ENCODE assay signal across 31 mouse cellular contexts in genomic region chr2:104200211-104200610, GRCm38 (mm10).
DNase-seq lines count a peak whose midpoint lies in the region; ATAC-seq and TF ChIP-seq lines count a peak whose summit lies in the region.
"Had no signal": no experiment of that assay in that cellular context is flagged by ENCODE, and none has a peak within 500 bp of the region (broad histone marks: within the 10 kb centered on the region; RNA-seq: fewer than 3 reads in every experiment).

No protein-coding gene starts in this region.

- no peak for TF ChIP-seq CTCF in kidney, postnatal 0 days (IDR thresholded peaks at IDR 0.05; ENCODE audit: low read depth)

- ATAC-seq in embryonic facial prominence, embryonic 11.5 days (replicated peaks; ENCODE audit: insufficient number of reproducible peaks, low FRiP score, low TSS enrichment, low read depth), result no peak
- no peak for ATAC-seq in kidney, postnatal 0 days (replicated peaks; ENCODE audit: low FRiP score, low read depth)
- no peak for ATAC-seq in embryonic facial prominence, embryonic 12.5 days (ENCODE audit: insufficient number of reproducible peaks, insufficient read depth, low FRiP score, low TSS enrichment)
- no peak for ATAC-seq in midbrain, embryonic 13.5 days
- ATAC-seq in midbrain, embryonic 14.5 days (ENCODE audit: low FRiP score, low TSS enrichment), result no peak
- ATAC-seq: CD4-positive, CD25-positive, alpha-beta regulatory T cell, adult 4 months; forebrain, embryonic 13.5 days; forebrain, embryonic 16.5 days; hindbrain, embryonic 16.5 days; intestine, embryonic 16.5 days; Patski had no signal

- no peak overlapping the region for H3K4me3 ChIP-seq in embryonic facial prominence, embryonic 11.5 days (ENCODE audit: low read depth, low read length)
- H3K4me3 ChIP-seq in embryonic facial prominence, embryonic 10.5 days, result no peak overlapping the region
- no peak overlapping the region for H3K4me3 ChIP-seq in kidney, postnatal 0 days (replicated peaks; ENCODE audit: low read depth, low read length)
- no peak overlapping the region for H3K4me3 ChIP-seq in ES-E14 (ENCODE audit: insufficient read depth in 1 of 2, low read depth in 1 of 2, low read length in 2 of 2, poor library complexity in 1 of 2, severe bottlenecking in 1 of 2)
- H3K4me3 ChIP-seq in embryonic facial prominence, embryonic 12.5 days, result no peak overlapping the region
- H3K4me3 ChIP-seq in midbrain, embryonic 13.5 days (replicated peaks), result no peak overlapping the region
- H3K4me3 ChIP-seq in midbrain, embryonic 14.5 days (replicated peaks; ENCODE audit: low read depth, low read length), result no peak overlapping the region
- H3K4me3 ChIP-seq: embryonic facial prominence, embryonic 13.5 days; forebrain, embryonic 10.5 days; forebrain, embryonic 13.5 days; heart, embryonic 12.5 days; heart, embryonic 15.5 days; hindbrain, embryonic 10.5 days; hindbrain, embryonic 13.5 days had no signal

- no peaks in the 10 kb centered on the region for H3K9me3 ChIP-seq in embryonic facial prominence, embryonic 11.5 days (replicated peaks; ENCODE audit: control insufficient read depth, low read length)
- no peaks in the 10 kb centered on the region for H3K9me3 ChIP-seq in embryonic facial prominence, embryonic 10.5 days
- H3K9me3 ChIP-seq in kidney, postnatal 0 days (replicated peaks; ENCODE audit: low read length), result no peaks in the 10 kb centered on the region
- H3K9me3 ChIP-seq in ES-E14 (ENCODE audit: control insufficient read depth, insufficient read depth, low read depth, low read length), result no peaks in the 10 kb centered on the region
- H3K9me3 ChIP-seq in embryonic facial prominence, embryonic 12.5 days, result no peaks in the 10 kb centered on the region
- no peaks in the 10 kb centered on the region for H3K9me3 ChIP-seq in midbrain, embryonic 13.5 days
- H3K9me3 ChIP-seq in midbrain, embryonic 14.5 days (ENCODE audit: control insufficient read depth, low read length), result no peaks in the 10 kb centered on the region
- H3K9me3 ChIP-seq: embryonic facial prominence, embryonic 13.5 days; forebrain, embryonic 10.5 days; forebrain, embryonic 13.5 days; G1E; heart, embryonic 12.5 days; heart, embryonic 15.5 days; hindbrain, embryonic 10.5 days; hindbrain, embryonic 13.5 days had no signal

- in situ Hi-C loops in ES-E14 (cut with MboI; ENCODE audit: low sequenced_read_pairs in 2 of 2, unreplicated experiment in 2 of 2), result no loop called here

- no peaks in the 10 kb centered on the region for H3K27me3 ChIP-seq in embryonic facial prominence, embryonic 11.5 days (ENCODE audit: control insufficient read depth, insufficient read depth, low read length)
- no peaks in the 10 kb centered on the region for H3K27me3 ChIP-seq in embryonic facial prominence, embryonic 10.5 days (replicated peaks; ENCODE audit: low read depth, poor library complexity, severe bottlenecking)
- H3K27me3 ChIP-seq in kidney, postnatal 0 days (ENCODE audit: insufficient read depth, low read length), result no peaks in the 10 kb centered on the region
- no peaks in the 10 kb centered on the region for H3K27me3 ChIP-seq in embryonic facial prominence, embryonic 12.5 days
- no peaks in the 10 kb centered on the region for H3K27me3 ChIP-seq in midbrain, embryonic 13.5 days
- no peaks in the 10 kb centered on the region for H3K27me3 ChIP-seq in midbrain, embryonic 14.5 days (ENCODE audit: control insufficient read depth, insufficient read depth, low read length)
- H3K27me3 ChIP-seq: embryonic facial prominence, embryonic 13.5 days; forebrain, embryonic 13.5 days; heart, embryonic 12.5 days; heart, embryonic 15.5 days; hindbrain, embryonic 13.5 days had no signal

- H3K36me3 ChIP-seq in embryonic facial prominence, embryonic 11.5 days (replicated peaks; ENCODE audit: control insufficient read depth, insufficient read depth, low read depth, low read length), result no peaks in the 10 kb centered on the region
- no peaks in the 10 kb centered on the region for H3K36me3 ChIP-seq in embryonic facial prominence, embryonic 10.5 days (replicated peaks)
- H3K36me3 ChIP-seq in kidney, postnatal 0 days (ENCODE audit: insufficient read depth, low read length), result no peaks in the 10 kb centered on the region
- H3K36me3 ChIP-seq in ES-E14 (ENCODE audit: control insufficient read depth, insufficient read depth, low read length, poor library complexity, severe bottlenecking), result no peaks in the 10 kb centered on the region
- H3K36me3 ChIP-seq in embryonic facial prominence, embryonic 12.5 days, result no peaks in the 10 kb centered on the region
- no peaks in the 10 kb centered on the region; the same call in 1 of the 2 replicates for H3K36me3 ChIP-seq in midbrain, embryonic 13.5 days
- peaks cover 12% of the 10 kb centered on the region; the same call in 1 of the 2 replicates for H3K36me3 ChIP-seq in midbrain, embryonic 14.5 days (ENCODE audit: control insufficient read depth, insufficient read depth, low read length)
- H3K36me3 ChIP-seq: embryonic facial prominence, embryonic 13.5 days; forebrain, embryonic 10.5 days; G1E; heart, embryonic 12.5 days; heart, embryonic 15.5 days; hindbrain, embryonic 10.5 days had no signal

- H3K4me1 ChIP-seq in embryonic facial prominence, embryonic 11.5 days (ENCODE audit: control insufficient read depth, insufficient read depth, low read length), result no peaks in the 10 kb centered on the region
- peaks cover 42% of the 10 kb centered on the region for H3K4me1 ChIP-seq in embryonic facial prominence, embryonic 10.5 days
- H3K4me1 ChIP-seq in kidney, postnatal 0 days (replicated peaks; ENCODE audit: insufficient read depth, low read length), result no peaks in the 10 kb centered on the region
- peaks cover 0 to 2% of the 10 kb centered on the region in 2 experiments; a peak in 1 of 4 replicates for H3K4me1 ChIP-seq in ES-E14 (ENCODE audit: control insufficient read depth in 2 of 2, insufficient read depth in 2 of 2, low read length in 2 of 2, poor library complexity in 1 of 2)
- peaks cover 8% of the 10 kb centered on the region for H3K4me1 ChIP-seq in embryonic facial prominence, embryonic 12.5 days
- no peaks in the 10 kb centered on the region for H3K4me1 ChIP-seq in midbrain, embryonic 13.5 days (replicated peaks)
- H3K4me1 ChIP-seq in midbrain, embryonic 14.5 days (ENCODE audit: control insufficient read depth, insufficient read depth, low read length), result no peaks in the 10 kb centered on the region
- H3K4me1 ChIP-seq: forebrain, embryonic 13.5 days; heart, embryonic 12.5 days; hindbrain, embryonic 13.5 days had no signal

- peak; percentile 32 for DNase-seq in embryonic facial prominence, embryonic 11.5 days (ENCODE audit: low spot score)
- no peak for DNase-seq in embryonic facial prominence, embryonic 10.5 days (ENCODE audit: low spot score)
- DNase-seq in kidney, postnatal 0 days (ENCODE audit: low spot score), result peak; percentile 26
- no peak for DNase-seq in kidney, adult 18-20 months
- peak; percentile 28 for DNase-seq in ES-E14 (ENCODE audit: low read depth, low spot score)
- no peak for DNase-seq in midbrain, embryonic 14.5 days
- DNase-seq: adrenal gland, adult 2 months; adrenal gland, postnatal 14 days; cerebellum, adult 11-12 months; cerebellum, adult 8-10 months; cerebellum, postnatal 14 days; embryo, embryonic 11 days; gastrocnemius, postnatal 14 days; heart, adult 18-20 months; heart, postnatal 10 days; heart, postnatal 36 days had no signal

- H3K27ac ChIP-seq in embryonic facial prominence, embryonic 11.5 days (replicated peaks; ENCODE audit: low read depth, low read length), result no peak overlapping the region
- H3K27ac ChIP-seq in embryonic facial prominence, embryonic 10.5 days (replicated peaks), result no peak overlapping the region
- H3K27ac ChIP-seq in kidney, postnatal 0 days, result no peak overlapping the region
- no peak overlapping the region for H3K27ac ChIP-seq in ES-E14 (ENCODE audit: insufficient read depth, low read depth, low read length, poor library complexity, severe bottlenecking)
- H3K27ac ChIP-seq in embryonic facial prominence, embryonic 12.5 days, result peak overlapping the region; percentile 17; the same call in 1 of the 2 replicates
- no peak overlapping the region for H3K27ac ChIP-seq in midbrain, embryonic 13.5 days
- no peak overlapping the region for H3K27ac ChIP-seq in midbrain, embryonic 14.5 days (replicated peaks; ENCODE audit: low read depth, low read length)
- H3K27ac ChIP-seq: embryonic facial prominence, embryonic 13.5 days; forebrain, embryonic 10.5 days; forebrain, embryonic 13.5 days; heart, embryonic 15.5 days; hindbrain, embryonic 10.5 days; hindbrain, embryonic 13.5 days had no signal

- no peak overlapping the region for H3K9ac ChIP-seq in embryonic facial prominence, embryonic 11.5 days (replicated peaks; ENCODE audit: low read length)
- no peak overlapping the region for H3K9ac ChIP-seq in kidney, postnatal 0 days (ENCODE audit: low read depth, low read length)
- H3K9ac ChIP-seq in ES-E14 (ENCODE audit: insufficient read depth, low read depth, low read length, poor library complexity, severe bottlenecking), result no peak overlapping the region
- H3K9ac ChIP-seq in embryonic facial prominence, embryonic 12.5 days, result no peak overlapping the region
- H3K9ac ChIP-seq in midbrain, embryonic 13.5 days (replicated peaks), result no peak overlapping the region
- no peak overlapping the region for H3K9ac ChIP-seq in midbrain, embryonic 14.5 days (replicated peaks; ENCODE audit: low read length)
- H3K9ac ChIP-seq: embryonic facial prominence, embryonic 13.5 days; forebrain, embryonic 13.5 days; heart, embryonic 12.5 days; heart, embryonic 15.5 days; hindbrain, embryonic 13.5 days had no signal

- no peak overlapping the region for H3K4me2 ChIP-seq in embryonic facial prominence, embryonic 11.5 days (ENCODE audit: low read depth, low read length)
- no peak overlapping the region for H3K4me2 ChIP-seq in kidney, postnatal 0 days (ENCODE audit: low read length)
- H3K4me2 ChIP-seq in embryonic facial prominence, embryonic 12.5 days (replicated peaks), result no peak overlapping the region
- no peak overlapping the region for H3K4me2 ChIP-seq in midbrain, embryonic 13.5 days (replicated peaks)
- H3K4me2 ChIP-seq in midbrain, embryonic 14.5 days (ENCODE audit: low read length), result no peak overlapping the region
- H3K4me2 ChIP-seq: embryonic facial prominence, embryonic 13.5 days; forebrain, embryonic 13.5 days; heart, embryonic 12.5 days; heart, embryonic 15.5 days; hindbrain, embryonic 13.5 days had no signal

- 27% methylated on average over 3 of the region's 3 CpGs for WGBS in embryonic facial prominence, embryonic 11.5 days
- WGBS in embryonic facial prominence, embryonic 10.5 days, result 42% methylated on average over 3 of the region's 3 CpGs
- 23% methylated on average over 3 of the region's 3 CpGs for WGBS in kidney, postnatal 0 days
- 17% methylated on average over 3 of the region's 3 CpGs for WGBS in embryonic facial prominence, embryonic 12.5 days
- 61% methylated on average over 3 of the region's 3 CpGs for WGBS in midbrain, embryonic 13.5 days
- WGBS in midbrain, embryonic 14.5 days, result 64% methylated on average over 3 of the region's 3 CpGs

TF ChIP-seq in ES-E14, 5 proteins besides CTCF, POLR2A, EP300 and RAD21 (continues in another document):
- TF ChIP-seq MAFK (IDR thresholded peaks at IDR 0.05; ENCODE audit: insufficient read depth, low read depth, low read length) (no peak), HCFC1 (IDR thresholded peaks at IDR 0.05; ENCODE audit: borderline replicate concordance, insufficient read depth, low read length) (no peak), ZC3H11A (IDR thresholded peaks at IDR 0.05; ENCODE audit: borderline replicate concordance, low read depth, low read length) (no peak), ZNF384 (IDR thresholded peaks at IDR 0.05; ENCODE audit: low read depth, low read length) (no peak)

Comparison
In these comparisons a context has a peak if more than half of its experiments do, and no peak if none do; other contexts are left out.
1. DNase-seq: peak in embryonic facial prominence, embryonic 11.5 days (single experiment), kidney, postnatal 0 days (single experiment) and ES-E14 (single experiment); none in embryonic facial prominence, embryonic 10.5 days (single experiment), kidney, adult 18-20 months (single experiment) and midbrain, embryonic 14.5 days (single experiment).